Mouse (Mus musculus) megakaryocyte, embryonic 14.5 days (primary cell): ENCODE data around the gene Zfp28. TPM values are rescaled to one million over a fixed set of nuclear protein-coding genes. Genes with fewer than 3 reads are reported as not detected.

ENCODE experiments used
- H3K27me3 ChIP-seq: replicated peaks from 2 replicates; pipeline ENCODE3; 2012; ENCODE audit warnings: inconsistent platforms
- H3K36me3 ChIP-seq: replicated peaks from 2 replicates; pipeline ENCODE3; 2012; ENCODE audit warnings: low read length, inconsistent platforms, mixed read lengths
- H3K4me1 ChIP-seq: 2 replicates; pipeline ENCODE4 v1.6.1; 2012; ENCODE audit warnings: inconsistent platforms
- H3K4me3 ChIP-seq: replicated peaks from 2 replicates; pipeline ENCODE3; 2012; ENCODE audit warnings: moderate library complexity, mild to moderate bottlenecking, inconsistent platforms
- H3K9me3 ChIP-seq: 2 replicates; pipeline ENCODE4 v1.6.1; 2012; ENCODE audit warnings: inconsistent platforms
- FLI1 ChIP-seq: IDR thresholded peaks from 2 replicates; pipeline ENCODE4 v1.6.1; 2012; ENCODE audit warnings: low read length, inconsistent platforms, mixed read lengths
- GATA1 ChIP-seq: IDR thresholded peaks from 3 replicates; pipeline ENCODE4 v1.6.1; 2012; ENCODE audit warnings: mixed read lengths, low read length, inconsistent platforms, borderline replicate concordance
- polyA plus RNA-seq: library from polyadenylated mRNA; stranded (reverse); fragments of >175 nt; gene quantifications from 2 replicates; pipeline ENCODE4 v1.2.3, GENCODE M21; 2012; ENCODE audit warnings: low replicate concordance; ENCODE audit not compliant: insufficient read depth

Gene Zfp28
- polyA plus RNA-seq, 1 experiment, result 0.20 TPM

- TF ChIP-seq GATA1, result no peak
- TF ChIP-seq FLI1, result no peak
- Histone ChIP-seq H3K4me3 (no peak overlapping the region), H3K4me1 (no peaks in the 10 kb centered on the region), H3K36me3 (peaks cover 40% of the 10 kb centered on the region), H3K9me3 (peaks cover 12% of the 10 kb centered on the region), H3K27me3 (no peaks in the 10 kb centered on the region)
Observed at GRCm38 (mm10) chr7:6389449-6389848, 6.4 kb downstream of the Zfp28 start.

DNA sequence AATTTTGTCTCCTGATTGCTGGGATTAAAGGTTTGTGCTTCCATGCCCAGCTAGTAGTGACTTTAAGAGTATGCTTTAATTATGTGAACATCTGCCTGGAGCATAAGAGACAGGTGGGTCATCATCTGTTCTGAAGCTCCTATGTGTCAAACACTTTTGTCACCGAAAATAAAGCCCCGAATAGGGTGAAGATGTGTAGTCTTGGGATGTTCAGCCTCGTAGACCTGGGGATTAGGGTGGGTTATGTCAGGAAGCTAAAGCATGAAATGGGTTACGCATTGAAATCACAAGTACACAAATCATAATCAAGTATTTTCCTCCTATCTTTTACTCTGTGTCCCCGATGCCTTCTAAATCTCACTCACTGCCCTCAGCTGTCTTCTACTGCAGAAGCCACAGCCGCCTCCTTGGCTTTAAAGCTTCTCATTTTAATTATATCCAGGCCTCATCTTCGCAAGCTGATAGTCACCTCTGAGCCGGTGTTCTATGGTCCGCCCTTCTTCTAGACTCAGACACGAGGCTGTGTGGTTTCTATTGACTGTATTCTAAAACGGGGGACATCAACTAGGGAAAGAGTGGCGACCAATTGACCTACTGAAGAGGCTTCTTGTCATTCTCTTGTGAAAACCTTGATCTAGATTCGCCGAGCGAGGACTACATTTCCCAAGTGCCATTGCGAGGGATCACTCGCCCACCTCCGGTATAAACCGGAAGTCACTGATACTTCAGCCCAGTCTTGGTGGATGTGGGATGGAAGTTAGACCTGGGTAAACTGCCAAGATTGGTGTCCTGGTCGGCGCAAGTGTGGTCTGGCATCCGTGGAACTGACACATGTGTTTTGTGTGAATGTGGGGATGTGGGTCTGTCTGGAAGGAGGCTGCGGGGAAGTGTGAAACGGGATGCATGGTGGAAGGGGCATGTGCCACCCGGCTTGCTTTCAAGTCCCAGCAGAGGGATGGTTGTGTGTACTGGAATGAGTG, 15.2 kb downstream of the Zfp28 start, which contains the start of gene Smim17:
Gene Smim17 (plus strand): TSS at position 720 of the 980 bp plus-strand sequence.
- TF ChIP-seq GATA1, result no peak
- TF ChIP-seq FLI1, result no peak
- Histone ChIP-seq H3K36me3 (peaks cover 6% of the 10 kb centered on the region), H3K27me3 (no peaks in the 10 kb centered on the region), H3K4me1 (peaks cover 9% of the 10 kb centered on the region), H3K9me3 (peaks cover 14% of the 10 kb centered on the region), H3K4me3 (peak within 1 kb of the TSS; percentile 93)

GRCm38 (mm10) chr7:6410043-6410442, 26.9 kb downstream of the Zfp28 start, which contains the start of gene Gm20715:
Gm20715 (plus strand) TSS chr7:6410277.
- TF ChIP-seq FLI1 (no peak), GATA1 (no peak)
- Histone ChIP-seq H3K27me3 (peaks cover under 1% of the 10 kb centered on the region), H3K36me3 (no peaks in the 10 kb centered on the region), H3K4me1 (peaks cover 4% of the 10 kb centered on the region), H3K4me3 (peak within 1 kb of the TSS; percentile 53), H3K9me3 (peaks cover 6% of the 10 kb centered on the region; the same call in 1 of the 2 replicates)

- Histone ChIP-seq H3K9me3 (peaks cover 6% of the 10 kb centered on the region; the same call in 1 of the 2 replicates), H3K36me3 (no peaks in the 10 kb centered on the region), H3K4me1 (peaks cover 4% of the 10 kb centered on the region), H3K27me3 (peaks cover 7% of the 10 kb centered on the region), H3K4me3 (no peak overlapping the region)
- no peak for TF ChIP-seq GATA1
- TF ChIP-seq FLI1, result no peak
Observed at GRCm38 (mm10) chr7:6414626-6415441, 31.7 kb downstream of the Zfp28 start.

GRCm38 (mm10) chr7:6415442-6415787, 32.3 kb downstream of the Zfp28 start:
- no peaks in the 10 kb centered on the region; the same call in 1 of the 2 replicates for H3K4me1 ChIP-seq
- H3K9me3 ChIP-seq, result peaks cover 6% of the 10 kb centered on the region; the same call in 1 of the 2 replicates
- TF ChIP-seq GATA1 (no peak), FLI1 (no peak)
- no peak overlapping the region for H3K4me3 ChIP-seq
- H3K36me3 ChIP-seq, result no peaks in the 10 kb centered on the region
- peaks cover 7% of the 10 kb centered on the region for H3K27me3 ChIP-seq

- no peaks in the 10 kb centered on the region for H3K36me3 ChIP-seq
- peaks cover 9% of the 10 kb centered on the region; the same call in 1 of the 2 replicates for H3K9me3 ChIP-seq
- no peak overlapping the region for H3K4me3 ChIP-seq
- TF ChIP-seq FLI1 (no peak), GATA1 (no peak)
- peaks cover 7% of the 10 kb centered on the region for H3K27me3 ChIP-seq
- no peaks in the 10 kb centered on the region for H3K4me1 ChIP-seq
Observed at GRCm38 (mm10) chr7:6419894-6420293, 36.8 kb downstream of the Zfp28 start.

GRCm38 (mm10) chr7:6429381-6429780, 46.3 kb downstream of the Zfp28 start:
- TF ChIP-seq GATA1, result no peak
- no peak for TF ChIP-seq FLI1
- Histone ChIP-seq H3K27me3 (no peaks in the 10 kb centered on the region), H3K9me3 (peaks cover 16% of the 10 kb centered on the region)

DNA sequence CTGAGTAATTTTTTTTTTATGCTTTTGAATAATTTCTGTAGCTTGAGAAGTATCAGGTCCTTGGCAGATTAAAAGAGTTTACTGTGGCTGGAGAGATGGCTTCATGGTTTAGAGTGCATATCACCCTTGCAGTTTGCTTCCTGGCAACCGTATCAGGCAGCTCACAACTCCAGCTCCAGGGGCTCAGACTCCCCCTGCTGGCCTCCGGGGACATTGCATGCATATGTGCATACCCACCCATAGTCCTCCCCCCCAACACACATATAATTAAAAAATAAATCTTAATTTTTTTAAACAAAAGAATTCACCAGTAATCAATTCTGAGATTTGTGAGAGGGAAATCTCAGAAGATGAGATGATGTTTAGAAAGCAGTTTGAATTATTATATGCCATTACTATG, 47.2 kb downstream of the Zfp28 start:
- peaks cover 2% of the 10 kb centered on the region for H3K4me1 ChIP-seq
- H3K36me3 ChIP-seq, result no peaks in the 10 kb centered on the region
- TF ChIP-seq GATA1, result no peak
- no peak for TF ChIP-seq FLI1
- no peak overlapping the region for H3K4me3 ChIP-seq
- H3K27me3 ChIP-seq, result no peaks in the 10 kb centered on the region
- peaks cover 16% of the 10 kb centered on the region for H3K9me3 ChIP-seq

More at GRCm38 (mm10) chr7:6429381-6429780, 46.3 kb downstream of the Zfp28 start:
- H3K36me3 ChIP-seq, result no peaks in the 10 kb centered on the region
- no peaks in the 10 kb centered on the region for H3K4me1 ChIP-seq
- no peak overlapping the region for H3K4me3 ChIP-seq

- Histone ChIP-seq H3K9me3 (peaks cover 10% of the 10 kb centered on the region; the same call in 1 of the 2 replicates), H3K36me3 (no peaks in the 10 kb centered on the region), H3K27me3 (peaks cover 5% of the 10 kb centered on the region), H3K4me1 (peaks cover 10% of the 10 kb centered on the region), H3K4me3 (no peak within 1 kb of the TSS)
- TF ChIP-seq FLI1 (no peak), GATA1 (no peak)
Observed at GRCm38 (mm10) chr7:6438388-6438787, 55.3 kb downstream of the Zfp28 start, which contains the start of gene Olfr1344. Olfr1344 (plus strand) TSS chr7:6438688.
